Mouse (Mus musculus): Measurements from ENCODE around the gene Ldah.

Ldah gene

GRCm38 (mm10) chr12:8320084-8320713 is 112.3 kb downstream of the Ldah start:
- peak; percentile 83 to 84 for DNase-seq

GRCm38 (mm10) chr12:8321506-8321905 is 113.6 kb downstream of the Ldah start:
- no peak for DNase-seq

GRCm38 (mm10) chr12:8324086-8324485 is 116.2 kb downstream of the Ldah start:
- DNase-seq, result no peak

GRCm38 (mm10) chr12:8325245-8325942 is 117.5 kb downstream of the Ldah start:
- no peak for DNase-seq

- DNase-seq, result no peak
These were observed 118.1 kb downstream of the Ldah start for GRCm38 (mm10) chr12:8325943-8326522.

GRCm38 (mm10) chr12:8326825-8327674 is 119.1 kb downstream of the Ldah start:
- DNase-seq, result peak; percentile 96

GRCm38 (mm10) chr12:8327675-8328053 is 119.8 kb downstream of the Ldah start:
- DNase-seq, result no peak

- no peak for DNase-seq
These were observed 121.3 kb downstream of the Ldah start for GRCm38 (mm10) chr12:8329236-8329635.

- no peak for DNase-seq
These were observed 123.7 kb downstream of the Ldah start for GRCm38 (mm10) chr12:8331489-8332173.

GRCm38 (mm10) chr12:8332174-8332542 is 124.3 kb downstream of the Ldah start:
- no peak for DNase-seq

GRCm38 (mm10) chr12:8333617-8334016 is 125.7 kb downstream of the Ldah start:
- DNase-seq, result no peak

- no peak for DNase-seq
These were observed 126.4 kb downstream of the Ldah start for GRCm38 (mm10) chr12:8334261-8334660.

Measured in B cell, adult 2 months (primary cell).